ENCODE assay signal across 8 mouse cellular contexts in genomic region chr8:94870003-94870402, GRCm38 (mm10). TPM values are rescaled to one million over a fixed set of nuclear protein-coding genes. Genes with fewer than 3 reads are reported as not detected.
DNase-seq lines count a peak whose midpoint lies in the region; ATAC-seq and TF ChIP-seq lines count a peak whose summit lies in the region.

No protein-coding gene starts in this region.

- no peak for DNase-seq in kidney, postnatal 25 days
- DNase-seq in forebrain, embryonic 11.5 days (ENCODE audit: low spot score) = no peak
- DNase-seq in hindbrain, postnatal 0 days (ENCODE audit: low spot score) = no peak
- DNase-seq in adrenal gland, postnatal 10 days = no peak
- no peak for DNase-seq in left cerebral cortex, postnatal 36 days (ENCODE audit: low spot score in 2 of 2)
- no peak for DNase-seq in thymus, postnatal 25 days

- no peak overlapping the region for H3K27ac ChIP-seq in kidney, embryonic 16.5 days (ENCODE audit: low read length)
- H3K27ac ChIP-seq in forebrain, embryonic 11.5 days (ENCODE audit: low read depth, low read length) = no peak overlapping the region
- peak overlapping the region; percentile 80; the same call in 1 of the 2 replicates for H3K27ac ChIP-seq in hindbrain, postnatal 0 days

- ATAC-seq in kidney, embryonic 16.5 days (ENCODE audit: low FRiP score, low TSS enrichment) = no peak
- ATAC-seq in forebrain, embryonic 11.5 days (replicated peaks; ENCODE audit: low FRiP score) = no peak
- no peak for ATAC-seq in hindbrain, postnatal 0 days

- no peaks in the 10 kb centered on the region for H3K9me3 ChIP-seq in kidney, embryonic 16.5 days (ENCODE audit: low read length)
- H3K9me3 ChIP-seq in forebrain, embryonic 11.5 days (ENCODE audit: control insufficient read depth, low read length) = no peaks in the 10 kb centered on the region
- no peaks in the 10 kb centered on the region for H3K9me3 ChIP-seq in hindbrain, postnatal 0 days (ENCODE audit: low read length)

- H3K36me3 ChIP-seq in kidney, embryonic 16.5 days (ENCODE audit: insufficient read depth, low read length) = peaks cover 24% of the 10 kb centered on the region
- H3K36me3 ChIP-seq in forebrain, embryonic 11.5 days (ENCODE audit: control insufficient read depth, insufficient read depth, low read length) = no peaks in the 10 kb centered on the region; the same call in 1 of the 2 replicates
- peaks cover 16% of the 10 kb centered on the region for H3K36me3 ChIP-seq in hindbrain, postnatal 0 days (ENCODE audit: insufficient read depth, low read length)
- no peaks in the 10 kb centered on the region for H3K36me3 ChIP-seq in myocyte (ENCODE audit: control insufficient read depth, insufficient read depth)

- peak overlapping the region; percentile 57 for H3K4me3 ChIP-seq in kidney, embryonic 16.5 days (ENCODE audit: low read length)
- H3K4me3 ChIP-seq in forebrain, embryonic 11.5 days (ENCODE audit: low read depth, low read length) = peak overlapping the region; percentile 37; the same call in 1 of the 2 replicates
- peak overlapping the region; percentile 60 for H3K4me3 ChIP-seq in hindbrain, postnatal 0 days (ENCODE audit: low read length)
- peak overlapping the region; percentile 15 for H3K4me3 ChIP-seq in myocyte

- H3K9ac ChIP-seq in kidney, embryonic 16.5 days (replicated peaks; ENCODE audit: low read length) = peak overlapping the region; percentile 67; the same call in 1 of the 2 replicates
- no peak overlapping the region; the same call in 1 of the 2 replicates for H3K9ac ChIP-seq in forebrain, embryonic 11.5 days (ENCODE audit: low read length)
- H3K9ac ChIP-seq in hindbrain, postnatal 0 days (replicated peaks; ENCODE audit: low read length) = peak overlapping the region; percentile 76

- TF ChIP-seq POLR2A in myocyte (IDR thresholded peaks at IDR 0.05; ENCODE audit: insufficient read length, low read depth) = no peak

- 25% methylated on average over 4 of the region's 4 CpGs for WGBS in kidney, embryonic 16.5 days
- WGBS in forebrain, embryonic 11.5 days = 8% methylated on average over 4 of the region's 4 CpGs
- WGBS in hindbrain, postnatal 0 days = 12% methylated on average over 4 of the region's 4 CpGs

- H3K4me2 ChIP-seq in kidney, embryonic 16.5 days (replicated peaks; ENCODE audit: low read depth, low read length) = peak overlapping the region; percentile 97
- peak overlapping the region; percentile 76 for H3K4me2 ChIP-seq in forebrain, embryonic 11.5 days (ENCODE audit: low read depth, low read length, severe bottlenecking)
- H3K4me2 ChIP-seq in hindbrain, postnatal 0 days (ENCODE audit: low read depth, low read length) = peak overlapping the region; percentile 75
- peak overlapping the region; percentile 83 for H3K4me2 ChIP-seq in myocyte (ENCODE audit: low read depth)

- no peak overlapping the region for H3ac ChIP-seq in myocyte (ENCODE audit: control insufficient read depth, insufficient read length)

- no peaks in the 10 kb centered on the region for H3K79me2 ChIP-seq in myocyte (ENCODE audit: control insufficient read depth, insufficient read depth)

- H3K4me1 ChIP-seq in kidney, embryonic 16.5 days (ENCODE audit: insufficient read depth, low read length) = peaks cover 46% of the 10 kb centered on the region
- H3K4me1 ChIP-seq in forebrain, embryonic 11.5 days (replicated peaks; ENCODE audit: control insufficient read depth, insufficient read depth, low read length) = peaks cover 16% of the 10 kb centered on the region; the same call in 1 of the 2 replicates
- peaks cover 23% of the 10 kb centered on the region for H3K4me1 ChIP-seq in hindbrain, postnatal 0 days (ENCODE audit: insufficient read depth, low read length)

- intact Hi-C loops in left cerebral cortex, postnatal 36 days (cut with DNase I) = loop anchor here (5.0 kb wide), 1 partner anchor 122 kb away; no protein-coding TSS in a partner anchor

- H3K27me3 ChIP-seq in kidney, embryonic 16.5 days (ENCODE audit: insufficient read depth, low read length) = peaks cover 3% of the 10 kb centered on the region; the same call in 1 of the 2 replicates
- peaks cover 8% of the 10 kb centered on the region for H3K27me3 ChIP-seq in forebrain, embryonic 11.5 days (ENCODE audit: control insufficient read depth, insufficient read depth, low read length)
- no peaks in the 10 kb centered on the region for H3K27me3 ChIP-seq in hindbrain, postnatal 0 days (ENCODE audit: insufficient read depth, low read length)
- no peaks in the 10 kb centered on the region for H3K27me3 ChIP-seq in myocyte (ENCODE audit: control insufficient read depth, insufficient read depth, insufficient read length)

- no peak for TF ChIP-seq CTCF in hindbrain, postnatal 0 days (IDR thresholded peaks at IDR 0.05; ENCODE audit: low read depth)

TF ChIP-seq in myocyte, 11 proteins besides CTCF, POLR2A, EP300 and RAD21:
- TF ChIP-seq MAX (IDR thresholded peaks at IDR 0.05; ENCODE audit: low read depth) = no peak
- no peak for TF ChIP-seq USF1 (IDR thresholded peaks at IDR 0.05; ENCODE audit: low read depth)
- no peak for TF ChIP-seq SRF (IDR thresholded peaks at IDR 0.05; ENCODE audit: control insufficient read depth, insufficient read length, low read depth)
- no peak for TF ChIP-seq MYOD1 (IDR thresholded peaks at IDR 0.05; ENCODE audit: control insufficient read depth in 1 of 3, insufficient read length in 2 of 3, low read depth in 2 of 3)
- no peak for TF ChIP-seq TCF3 (IDR thresholded peaks at IDR 0.05; ENCODE audit: insufficient read length, low read depth)
- TF ChIP-seq POLR2AphosphoS2 (IDR thresholded peaks at IDR 0.05; ENCODE audit: insufficient read length, low read depth) = no peak
- TF ChIP-seq CEBPB (IDR thresholded peaks at IDR 0.05; ENCODE audit: insufficient read depth, poor library complexity, severe bottlenecking) = no peak
- TF ChIP-seq REST (IDR thresholded peaks at IDR 0.05; ENCODE audit: insufficient read depth, insufficient read length) = no peak
- TF ChIP-seq TCF12 (IDR thresholded peaks at IDR 0.05; ENCODE audit: insufficient read depth, poor library complexity, severe bottlenecking) = no peak
- TF ChIP-seq E2F4 (IDR thresholded peaks at IDR 0.05; ENCODE audit: insufficient read depth) = no peak
- TF ChIP-seq MYOG (IDR thresholded peaks at IDR 0.05; ENCODE audit: control insufficient read depth in 1 of 3, insufficient read depth in 1 of 3, insufficient read length in 2 of 3, low read depth in 2 of 3) = no peak

RNA-seq across cellular contexts. Expression of gene Dok4, which starts 6.1 kb away (rescaled TPM):
- 34.8 and 39.3 TPM in 2 replicates for polyA plus RNA-seq in kidney, embryonic 16.5 days (2015; fragmentation: Nextera tagmentation; extraction: Ambion mirVana)
- 19.1 and 19.9 TPM in 2 replicates for polyA plus RNA-seq in forebrain, embryonic 11.5 days (2014; fragmentation: Nextera tagmentation; extraction: Ambion mirVana)
- 121 and 127 TPM in 2 replicates for total RNA-seq in hindbrain, postnatal 0 days (2014; rRNA removed)
- 60.8 and 66.9 TPM in 2 replicates for polyA plus RNA-seq in hindbrain, postnatal 0 days (2015; fragmentation: Nextera tagmentation; extraction: Ambion mirVana)
- polyA plus RNA-seq in myocyte (2012; fragmentation: generic; extraction: Trizol) = 4.4 TPM
- 10 to 100 TPM; 26.3 to 26.7 TPM for total RNA-seq in adrenal gland, postnatal 10 days (2021)
- total RNA-seq in left cerebral cortex, postnatal 36 days (2021) = 10 to 100 TPM; 20.0 to 22.3 TPM

RNA-seq across cellular contexts. Expression of gene Polr2c, which starts 12.8 kb away (rescaled TPM):
- polyA plus RNA-seq in kidney, embryonic 16.5 days (2015; fragmentation: Nextera tagmentation; extraction: Ambion mirVana) = 157 and 179 TPM in 2 replicates
- 156 and 173 TPM in 2 replicates for polyA plus RNA-seq in forebrain, embryonic 11.5 days (2014; fragmentation: Nextera tagmentation; extraction: Ambion mirVana)
- 65.3 and 81.6 TPM in 2 replicates for total RNA-seq in hindbrain, postnatal 0 days (2014; rRNA removed)
- 102 TPM in 2 replicates for polyA plus RNA-seq in hindbrain, postnatal 0 days (2015; fragmentation: Nextera tagmentation; extraction: Ambion mirVana)
- 102 TPM for polyA plus RNA-seq in myocyte (2012; fragmentation: generic; extraction: Trizol)
- total RNA-seq in adrenal gland, postnatal 10 days (2021) = 10 to 100 TPM; 56.7 to 64.3 TPM
- total RNA-seq in left cerebral cortex, postnatal 36 days (2021) = 10 to 100 TPM; 67.1 to 72.7 TPM

RNA-seq across cellular contexts. Expression of gene Ciapin1, which starts 31.8 kb away (rescaled TPM):
- 125 and 131 TPM in 2 replicates for polyA plus RNA-seq in kidney, embryonic 16.5 days (2015; fragmentation: Nextera tagmentation; extraction: Ambion mirVana)
- 144 and 152 TPM in 2 replicates for polyA plus RNA-seq in forebrain, embryonic 11.5 days (2014; fragmentation: Nextera tagmentation; extraction: Ambion mirVana)
- total RNA-seq in hindbrain, postnatal 0 days (2014; rRNA removed) = 62.5 and 72.6 TPM in 2 replicates
- polyA plus RNA-seq in hindbrain, postnatal 0 days (2015; fragmentation: Nextera tagmentation; extraction: Ambion mirVana) = 139 and 144 TPM in 2 replicates
- polyA plus RNA-seq in myocyte (2012; fragmentation: generic; extraction: Trizol) = 74.9 TPM
- 100 to 1,000 TPM; 101 to 127 TPM for total RNA-seq in adrenal gland, postnatal 10 days (2021)
- total RNA-seq in left cerebral cortex, postnatal 36 days (2021) = 10 to 100 TPM; 67.6 to 73.5 TPM

RNA-seq across cellular contexts. Expression of gene Coq9, which starts 31.9 kb away (rescaled TPM):
- polyA plus RNA-seq in kidney, embryonic 16.5 days (2015; fragmentation: Nextera tagmentation; extraction: Ambion mirVana) = 100 and 110 TPM in 2 replicates
- 53.7 and 60.5 TPM in 2 replicates for polyA plus RNA-seq in forebrain, embryonic 11.5 days (2014; fragmentation: Nextera tagmentation; extraction: Ambion mirVana)
- 109 and 133 TPM in 2 replicates for total RNA-seq in hindbrain, postnatal 0 days (2014; rRNA removed)
- polyA plus RNA-seq in hindbrain, postnatal 0 days (2015; fragmentation: Nextera tagmentation; extraction: Ambion mirVana) = 54.7 and 59.2 TPM in 2 replicates
- 126 TPM for polyA plus RNA-seq in myocyte (2012; fragmentation: generic; extraction: Trizol)
- 100 to 1,000 TPM; 270 to 345 TPM for total RNA-seq in adrenal gland, postnatal 10 days (2021)
- total RNA-seq in left cerebral cortex, postnatal 36 days (2021) = 10 to 100 TPM; 89.3 to 92.6 TPM

RNA-seq across cellular contexts. Expression of gene Ccdc102a, which starts 47.9 kb away (rescaled TPM):
- 20.1 and 21.0 TPM in 2 replicates for polyA plus RNA-seq in kidney, embryonic 16.5 days (2015; fragmentation: Nextera tagmentation; extraction: Ambion mirVana)
- 18.8 and 19.5 TPM in 2 replicates for polyA plus RNA-seq in forebrain, embryonic 11.5 days (2014; fragmentation: Nextera tagmentation; extraction: Ambion mirVana)
- total RNA-seq in hindbrain, postnatal 0 days (2014; rRNA removed) = 7.8 and 12.8 TPM in 2 replicates
- polyA plus RNA-seq in hindbrain, postnatal 0 days (2015; fragmentation: Nextera tagmentation; extraction: Ambion mirVana) = 5.5 and 6.1 TPM in 2 replicates
- 16.3 TPM for polyA plus RNA-seq in myocyte (2012; fragmentation: generic; extraction: Trizol)
- 10 to 100 TPM; 11.0 to 11.7 TPM for total RNA-seq in adrenal gland, postnatal 10 days (2021)
- total RNA-seq in left cerebral cortex, postnatal 36 days (2021) = 1 to 10 TPM; 1.8 to 1.9 TPM
